Mouse (Mus musculus) limb, embryonic 12.5 days (tissue): Measurements from ENCODE around the gene Ttc29. TPM values are rescaled to one million over a fixed set of nuclear protein-coding genes. Genes with fewer than 3 reads are reported as not detected.

Experiments
- ATAC-seq: fragments of 200-750 bp; cut with Nextera tagmentation; 2 replicates; pipeline ENCODE4 v1.8.0; 2017; ENCODE audit warnings: low read depth, moderate TSS enrichment; ENCODE audit not compliant: insufficient number of reproducible peaks, insufficient read depth, low FRiP score, low TSS enrichment
- H3K27ac ChIP-seq: fragments of 300-500 bp; sonication (generic); 2 replicates; pipeline ENCODE4 v1.5.1; 2016; ENCODE audit warnings: mild to moderate bottlenecking, moderate library complexity
- H3K27me3 ChIP-seq: fragments of 300-500 bp; sonication (generic); 2 replicates; pipeline ENCODE4 v1.6.1; 2016; ENCODE audit warnings: mild to moderate bottlenecking, moderate library complexity
- H3K36me3 ChIP-seq: fragments of 300-500 bp; sonication (generic); 2 replicates; pipeline ENCODE4 v1.6.1; 2016; ENCODE audit warnings: mild to moderate bottlenecking, moderate library complexity
- H3K4me1 ChIP-seq: fragments of 300-500 bp; sonication (generic); replicated peaks from 2 replicates; pipeline ENCODE4 v1.6.1; 2016
- H3K4me2 ChIP-seq: fragments of 300-500 bp; sonication (generic); 2 replicates; pipeline ENCODE4 v1.6.1; 2016; ENCODE audit warnings: mild to moderate bottlenecking, moderate library complexity
- H3K4me3 ChIP-seq: fragments of 300-500 bp; sonication (generic); replicated peaks from 2 replicates; pipeline ENCODE4 v1.5.1; 2016; ENCODE audit warnings: mild to moderate bottlenecking
- H3K9ac ChIP-seq: fragments of 300-500 bp; sonication (generic); replicated peaks from 2 replicates; pipeline ENCODE4 v1.6.1; 2016; ENCODE audit warnings: mild to moderate bottlenecking, moderate library complexity
- H3K9me3 ChIP-seq: fragments of 300-500 bp; sonication (generic); 2 replicates; pipeline ENCODE4 v1.6.1; 2016; ENCODE audit warnings: mild to moderate bottlenecking, moderate library complexity
- WGBS: fragments of 180-500 bp; shearing (Covaris S2); methylation state at CpG from one replicate; pipeline ENCODE4 v1.1.7; 2016; 5-methylcytosine and 5-hydroxymethylcytosine counted together
- polyA plus RNA-seq: library from polyadenylated mRNA; unstranded; fragments of >200 nt; fragmentation: Nextera tagmentation; extraction: Ambion mirVana; gene quantifications from 2 replicates; pipeline ENCODE4 v1.2.1, GENCODE M21; 2016

The Ttc29 gene
- not detected in 2 replicates for polyA plus RNA-seq

DNA sequence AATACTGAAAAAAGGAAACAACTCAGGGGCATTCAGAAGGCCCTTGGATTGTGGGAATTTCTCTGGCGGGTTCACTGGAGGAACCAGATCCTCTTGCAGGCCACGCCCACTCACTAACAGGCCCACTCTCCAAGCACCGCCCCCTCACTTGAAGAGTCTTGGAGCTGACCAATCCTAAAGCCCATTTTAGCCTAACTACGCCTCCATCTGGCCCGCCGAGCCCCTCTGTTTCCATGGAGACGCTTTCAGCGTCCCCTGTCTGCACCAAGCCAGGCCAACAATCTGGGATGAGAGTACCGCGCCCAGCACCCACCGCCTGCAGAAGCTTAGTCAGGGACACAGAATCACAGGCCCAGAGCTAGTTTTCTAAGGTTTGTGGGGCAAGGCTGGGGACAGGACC, at the start of gene Ttc29:
Gene Ttc29, plus strand, starts transcription at position 224 of the 400 bp plus-strand sequence.
- no peak within 1 kb of the TSS for H3K9ac ChIP-seq
- under 1% methylated on average over 11 of the region's 11 CpGs for WGBS
- ATAC-seq: peak; percentile 95
- no peaks in the 10 kb centered on the region for H3K36me3 ChIP-seq
- no peak within 1 kb of the TSS for H3K27ac ChIP-seq
- H3K4me2 ChIP-seq: peak within 1 kb of the TSS; percentile 51
- peaks cover 10% of the 10 kb centered on the region for H3K4me1 ChIP-seq
- no peaks in the 10 kb centered on the region for H3K9me3 ChIP-seq
- H3K4me3 ChIP-seq: no peak within 1 kb of the TSS
- no peaks in the 10 kb centered on the region for H3K27me3 ChIP-seq

DNA sequence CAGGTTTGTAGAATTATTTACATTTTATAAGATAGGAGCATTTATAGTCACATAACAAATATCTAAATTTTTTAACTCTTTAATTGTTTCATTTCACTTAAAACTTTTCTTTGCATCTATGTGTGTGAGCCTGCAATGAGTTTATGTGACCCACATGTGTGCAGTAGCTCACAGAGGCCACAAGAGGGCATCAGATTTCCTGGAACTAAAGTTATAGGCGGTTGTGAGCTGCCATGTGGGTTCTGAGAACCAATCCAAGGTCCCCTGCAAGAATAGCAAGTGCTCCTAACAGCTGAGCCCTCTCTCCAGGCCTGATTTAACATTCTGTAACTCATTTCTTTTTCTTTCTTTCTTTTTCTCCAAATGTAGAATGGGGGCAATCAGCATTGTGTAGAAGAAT, 41.7 kb upstream of the Ttc29 start:
- 94% methylated on average over 1 of the region's 1 CpGs for WGBS
- no peaks in the 10 kb centered on the region for H3K27me3 ChIP-seq
- ATAC-seq: no peak

DNA sequence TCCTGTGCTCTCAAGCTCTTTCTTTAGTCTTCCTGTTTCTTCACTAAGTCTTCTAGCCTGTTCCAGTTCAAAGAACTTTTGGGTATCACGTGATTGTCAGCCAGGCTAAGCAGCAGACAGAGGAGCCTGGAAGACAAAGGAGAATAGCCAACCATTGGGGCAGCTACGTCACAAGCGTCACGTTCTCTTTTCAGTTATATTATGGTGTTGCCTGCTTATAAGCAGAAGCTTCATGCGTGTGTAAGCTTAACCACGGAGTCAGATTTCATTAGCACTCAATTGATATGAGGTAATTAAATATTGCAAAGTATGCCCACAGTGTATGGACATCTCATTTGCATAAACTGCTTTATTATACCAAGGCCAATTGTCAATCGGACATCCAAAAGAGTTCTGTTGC, 30.4 kb upstream of the Ttc29 start:
- H3K4me1 ChIP-seq: no peaks in the 10 kb centered on the region
- H3K27me3 ChIP-seq: no peaks in the 10 kb centered on the region
- no peak for ATAC-seq
- no peak overlapping the region for H3K27ac ChIP-seq
- no peak overlapping the region for H3K4me3 ChIP-seq
- WGBS: 79% methylated on average over 7 of the region's 7 CpGs
- peaks cover 6% of the 10 kb centered on the region; the same call in 1 of the 2 replicates for H3K9me3 ChIP-seq
- H3K9ac ChIP-seq: no peak overlapping the region
- no peak overlapping the region for H3K4me2 ChIP-seq
- H3K36me3 ChIP-seq: no peaks in the 10 kb centered on the region

More for the DNA sequence above, 41.7 kb upstream of the Ttc29 start:
- Histone ChIP-seq H3K9me3 (peaks cover 3% of the 10 kb centered on the region; the same call in 1 of the 2 replicates), H3K4me3 (no peak overlapping the region), H3K4me1 (no peaks in the 10 kb centered on the region), H3K4me2 (no peak overlapping the region), H3K27ac (no peak overlapping the region), H3K36me3 (no peaks in the 10 kb centered on the region), H3K9ac (no peak overlapping the region)

DNA sequence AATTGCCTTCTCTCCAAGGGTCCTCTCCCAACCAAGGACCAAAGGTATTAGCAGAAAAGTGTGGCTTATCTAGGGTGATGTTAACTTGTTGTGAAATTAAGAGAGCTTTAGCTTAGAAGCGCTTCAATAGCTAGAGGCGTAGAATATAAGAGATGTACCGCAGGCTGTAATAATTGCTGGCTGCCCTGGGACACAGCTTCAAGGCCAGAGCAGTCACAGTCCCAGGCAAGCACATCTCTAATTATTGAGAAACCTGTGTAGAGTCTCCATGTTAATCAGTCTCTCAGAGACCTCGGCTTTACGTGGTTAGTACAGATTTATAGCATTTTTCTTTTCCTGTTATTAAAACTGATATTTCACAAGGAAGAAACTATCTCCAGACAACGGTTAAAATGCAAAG, 29.7 kb upstream of the Ttc29 start:
- no peak overlapping the region for H3K4me2 ChIP-seq
- H3K36me3 ChIP-seq: no peaks in the 10 kb centered on the region
- WGBS: 75% methylated on average over 6 of the region's 6 CpGs

DNA sequence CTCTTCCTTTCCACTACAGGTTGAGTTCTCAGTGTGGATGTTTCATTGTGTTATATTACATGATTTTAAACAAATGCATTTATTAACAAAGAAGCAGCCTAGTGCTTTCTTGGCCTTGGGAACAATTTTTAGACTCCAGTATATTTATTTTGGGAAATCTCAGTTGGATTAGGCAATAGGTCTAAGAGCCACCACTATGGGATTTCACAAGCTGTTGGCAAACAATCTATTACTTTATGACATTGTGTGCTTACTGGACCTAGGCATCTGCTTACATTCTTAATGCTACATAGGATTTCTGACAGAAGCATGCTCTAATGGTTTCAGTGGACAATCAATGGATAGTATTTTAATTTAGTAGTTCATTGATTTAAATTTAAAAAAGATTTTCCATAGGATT, 26.0 kb upstream of the Ttc29 start:
- no peak for ATAC-seq

More for the DNA sequence above, 29.7 kb upstream of the Ttc29 start:
- H3K27me3 ChIP-seq: no peaks in the 10 kb centered on the region
- no peak for ATAC-seq
- H3K4me1 ChIP-seq: no peaks in the 10 kb centered on the region
- H3K4me3 ChIP-seq: no peak overlapping the region
- H3K27ac ChIP-seq: no peak overlapping the region
- no peak overlapping the region for H3K9ac ChIP-seq
- peaks cover 6% of the 10 kb centered on the region; the same call in 1 of the 2 replicates for H3K9me3 ChIP-seq

DNA sequence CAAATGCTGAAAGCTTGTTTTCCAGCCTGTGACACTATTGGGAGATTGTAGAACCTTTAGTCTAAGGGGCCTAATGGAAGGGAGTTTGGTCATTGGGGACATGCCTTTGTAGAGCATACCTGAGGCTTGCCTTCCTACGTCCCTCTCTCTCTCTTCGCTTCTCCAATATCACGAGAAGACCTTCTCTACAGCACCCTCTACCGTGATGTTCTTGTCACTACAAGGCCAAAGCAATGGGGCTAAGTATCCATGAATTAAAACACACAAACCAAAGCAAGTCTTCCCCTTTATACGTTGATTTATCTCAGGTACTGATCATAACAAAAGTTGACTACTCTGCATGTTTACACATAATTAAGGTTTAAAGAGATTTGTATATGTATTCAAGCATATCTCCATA, 8.9 kb upstream of the Ttc29 start:
- no peaks in the 10 kb centered on the region for H3K36me3 ChIP-seq
- no peak for ATAC-seq
- H3K4me2 ChIP-seq: no peak overlapping the region
- no peak overlapping the region for H3K4me3 ChIP-seq
- 23% methylated on average over 5 of the region's 5 CpGs for WGBS
- H3K9ac ChIP-seq: no peak overlapping the region
- no peaks in the 10 kb centered on the region for H3K4me1 ChIP-seq
- H3K9me3 ChIP-seq: no peaks in the 10 kb centered on the region
- H3K27ac ChIP-seq: no peak overlapping the region
- 0 out of 2 replicates have a peak, but pooled peaks cover 3% of the 10 kb centered on the region for H3K27me3 ChIP-seq

More for the DNA sequence above, 26.0 kb upstream of the Ttc29 start:
- no peak overlapping the region for H3K4me3 ChIP-seq
- no peak overlapping the region for H3K4me2 ChIP-seq
- no peaks in the 10 kb centered on the region for H3K9me3 ChIP-seq
- H3K36me3 ChIP-seq: no peaks in the 10 kb centered on the region
- no peak overlapping the region for H3K9ac ChIP-seq
- no peaks in the 10 kb centered on the region for H3K4me1 ChIP-seq
- no peaks in the 10 kb centered on the region for H3K27me3 ChIP-seq
- no peak overlapping the region for H3K27ac ChIP-seq

DNA sequence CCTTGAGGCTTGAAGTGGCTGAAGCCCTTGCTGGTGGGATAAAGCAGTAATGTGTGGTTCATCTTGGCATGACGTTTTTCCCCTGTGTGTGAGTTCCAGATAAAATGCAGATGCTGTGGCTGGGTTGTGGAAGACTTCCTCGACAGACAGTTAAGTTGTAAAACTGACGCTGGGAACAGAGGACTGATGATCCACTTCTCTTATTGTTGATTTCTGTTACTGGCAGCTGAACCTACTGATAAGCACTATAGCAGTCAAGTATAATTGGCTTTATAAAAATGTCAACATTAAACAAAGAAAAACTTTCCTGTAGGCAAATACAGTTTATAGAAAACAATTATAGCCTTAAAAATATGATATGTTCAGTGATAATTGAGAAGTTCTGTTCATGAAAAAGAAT, 2.7 kb upstream of the Ttc29 start:
- Histone ChIP-seq H3K9me3 (no peaks in the 10 kb centered on the region), H3K4me3 (no peak overlapping the region), H3K27me3 (no peaks in the 10 kb centered on the region), H3K27ac (no peak overlapping the region), H3K4me1 (peaks cover 10% of the 10 kb centered on the region), H3K36me3 (no peaks in the 10 kb centered on the region), H3K9ac (no peak overlapping the region), H3K4me2 (no peak overlapping the region)
- ATAC-seq: no peak
- 33% methylated on average over 3 of the region's 3 CpGs for WGBS

DNA sequence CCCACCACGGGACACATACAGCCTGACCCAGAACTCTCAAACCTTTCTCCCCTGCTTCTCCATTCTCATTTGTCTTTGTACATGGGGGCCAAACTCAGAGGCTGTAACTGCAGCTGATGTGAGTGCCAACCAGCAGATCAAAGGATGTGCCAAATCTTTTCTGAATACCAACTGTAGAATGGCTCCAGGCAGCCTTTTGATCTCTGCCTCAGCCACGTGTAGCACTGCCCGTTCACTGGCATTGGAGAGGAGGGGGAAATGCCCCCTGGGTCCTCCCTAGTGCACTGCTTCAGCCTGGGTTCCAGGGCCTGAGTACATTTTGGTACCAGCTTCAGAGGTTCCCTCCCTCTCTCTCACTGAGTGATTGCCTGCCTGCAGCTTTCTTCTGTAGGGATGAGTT, 1.5 kb downstream of the Ttc29 start:
- Histone ChIP-seq H3K27me3 (no peaks in the 10 kb centered on the region), H3K9me3 (no peaks in the 10 kb centered on the region), H3K4me3 (no peak overlapping the region), H3K4me2 (no peak overlapping the region), H3K4me1 (peaks cover 10% of the 10 kb centered on the region), H3K27ac (no peak overlapping the region), H3K9ac (no peak overlapping the region), H3K36me3 (no peaks in the 10 kb centered on the region)
- ATAC-seq: no peak
- WGBS: 14% methylated on average over 3 of the region's 3 CpGs

DNA sequence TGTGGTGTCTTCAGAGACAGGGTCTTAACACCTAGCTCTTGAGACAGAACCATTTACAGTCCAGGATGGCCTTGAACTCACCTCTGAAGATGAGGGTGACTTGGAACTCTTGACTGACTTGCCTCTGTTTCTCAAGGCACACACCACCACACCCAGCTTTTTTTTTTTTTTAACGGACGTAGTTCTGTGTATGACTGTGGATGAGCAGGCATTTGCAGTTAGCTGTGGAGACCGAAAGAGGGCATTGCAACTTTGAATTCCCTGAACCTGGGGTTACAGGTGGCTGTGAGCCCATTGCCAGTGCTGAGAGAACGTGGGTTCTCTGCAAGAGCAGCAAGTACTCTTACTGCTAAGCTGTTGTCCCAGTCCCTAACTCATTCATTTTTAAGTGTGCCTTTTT, 13.0 kb downstream of the Ttc29 start:
- WGBS: 76% methylated on average over 4 of the region's 4 CpGs
- no peaks in the 10 kb centered on the region for H3K4me1 ChIP-seq
- ATAC-seq: no peak

DNA sequence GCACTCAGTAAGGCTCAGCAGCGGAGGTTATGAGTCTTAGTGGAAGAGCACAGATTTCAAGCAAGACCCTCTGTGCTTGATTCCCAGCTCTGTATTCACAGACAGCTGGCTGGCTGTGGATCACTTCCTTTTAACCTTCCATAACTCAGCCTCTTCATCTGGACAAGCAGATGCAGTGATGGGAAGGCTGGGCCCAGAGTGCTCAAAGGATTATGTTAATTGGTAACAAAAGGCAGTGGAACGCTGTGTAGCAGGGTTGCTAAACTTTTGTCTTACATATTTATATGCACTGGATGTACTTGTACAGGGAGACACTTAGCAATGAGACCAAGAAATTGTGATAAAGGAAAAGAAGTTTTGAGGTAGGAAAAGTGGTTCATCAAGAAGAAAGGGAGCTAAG, 17.6 kb downstream of the Ttc29 start:
- H3K4me2 ChIP-seq: no peak overlapping the region
- no peak for ATAC-seq
- 60% methylated on average over 2 of the region's 2 CpGs for WGBS
- H3K9me3 ChIP-seq: no peaks in the 10 kb centered on the region
- no peak overlapping the region for H3K9ac ChIP-seq
- H3K27ac ChIP-seq: no peak overlapping the region
- H3K27me3 ChIP-seq: no peaks in the 10 kb centered on the region
- H3K36me3 ChIP-seq: no peaks in the 10 kb centered on the region
- H3K4me1 ChIP-seq: no peaks in the 10 kb centered on the region
- H3K4me3 ChIP-seq: no peak overlapping the region

More for the DNA sequence above, 13.0 kb downstream of the Ttc29 start:
- Histone ChIP-seq H3K9ac (no peak overlapping the region), H3K36me3 (no peaks in the 10 kb centered on the region), H3K27ac (no peak overlapping the region), H3K9me3 (no peaks in the 10 kb centered on the region), H3K4me2 (no peak overlapping the region), H3K4me3 (no peak overlapping the region), H3K27me3 (no peaks in the 10 kb centered on the region)

DNA sequence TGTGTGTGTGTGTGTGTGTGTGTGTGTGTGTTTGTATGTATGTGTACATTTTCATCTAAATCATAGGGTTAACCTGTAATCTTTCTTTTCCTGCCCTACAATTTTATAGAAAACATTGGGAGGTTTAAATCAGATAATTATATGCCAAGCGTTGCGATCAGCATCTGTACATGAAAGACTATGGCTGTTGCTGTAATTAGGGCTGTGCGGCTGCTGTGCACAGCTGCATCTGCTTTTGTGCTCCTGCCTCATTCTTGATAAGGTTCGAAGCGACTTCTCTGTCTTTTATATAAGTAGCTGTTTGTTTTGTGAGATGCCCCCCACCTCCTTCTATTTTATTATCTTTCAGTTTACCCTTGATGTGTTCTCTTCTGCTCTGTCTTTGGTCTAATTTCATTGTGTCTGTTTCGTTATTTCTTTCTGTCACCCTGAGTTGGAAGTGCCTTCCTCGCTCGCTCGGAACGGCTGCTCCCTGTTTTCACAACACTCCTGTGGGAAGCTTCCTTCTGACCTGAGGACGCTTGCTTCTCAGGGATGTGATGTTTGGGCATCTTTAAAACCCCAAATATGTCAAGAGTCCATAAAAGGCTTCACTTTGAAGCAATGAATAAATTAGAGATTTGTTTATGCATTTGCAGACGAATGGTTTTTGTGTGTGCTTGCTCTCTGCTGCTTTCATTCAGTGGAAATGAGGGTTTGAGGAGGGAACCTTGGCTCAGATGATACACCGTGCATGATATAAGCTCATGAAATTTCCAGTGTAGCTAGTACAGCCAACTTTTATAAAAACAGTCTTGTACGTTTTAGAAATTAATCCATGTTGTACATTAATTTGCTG, 20.0 kb downstream of the Ttc29 start:
- Histone ChIP-seq H3K4me2 (no peak overlapping the region; the same call in 1 of the 2 replicates), H3K27me3 (no peaks in the 10 kb centered on the region), H3K36me3 (no peaks in the 10 kb centered on the region), H3K4me3 (no peak overlapping the region), H3K9me3 (no peaks in the 10 kb centered on the region), H3K27ac (no peak overlapping the region), H3K4me1 (no peaks in the 10 kb centered on the region), H3K9ac (no peak overlapping the region)
- no peak for ATAC-seq
- WGBS: 47% methylated on average over 14 of the region's 14 CpGs
